7 mouse cellular contexts compared by ENCODE assay signal in the genomic region with DNA sequence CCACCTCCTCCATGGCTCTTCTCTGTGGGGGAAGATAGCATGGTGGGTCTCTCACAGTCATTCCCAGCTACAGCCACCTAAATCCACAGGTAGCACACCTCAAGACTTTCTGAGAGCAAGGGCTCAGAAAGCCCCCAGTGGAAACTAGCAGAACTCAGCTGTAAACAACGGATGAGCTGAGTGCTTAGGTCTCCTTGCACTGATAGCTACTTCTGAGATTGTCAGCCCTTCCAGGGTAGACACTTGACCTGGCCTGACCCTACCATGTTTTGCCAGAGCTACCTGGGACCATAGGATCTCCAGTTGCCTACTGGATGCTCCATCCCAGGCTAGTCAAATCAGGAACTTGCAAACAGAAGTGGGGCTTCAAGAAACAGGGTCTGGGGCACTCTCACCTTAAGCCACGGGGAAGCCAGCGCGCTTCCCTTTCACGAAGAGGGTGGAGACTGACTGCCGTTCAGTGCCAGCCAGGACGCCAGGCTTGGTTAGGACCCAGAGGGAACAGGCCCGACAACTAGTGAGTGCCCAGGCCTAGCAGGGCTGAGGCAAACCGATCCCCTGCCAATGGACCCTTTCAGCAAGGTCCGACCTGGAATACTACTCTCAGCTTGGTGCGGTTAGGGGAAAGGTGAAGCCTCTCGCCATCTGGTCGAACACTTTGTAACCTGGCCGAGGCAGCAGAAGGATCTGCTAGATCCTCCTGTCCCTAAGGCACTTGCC. TPM values are rescaled to one million over a fixed set of nuclear protein-coding genes. Genes with fewer than 3 reads are reported as not detected.
DNase-seq lines count a peak whose midpoint lies in the region; ATAC-seq and TF ChIP-seq lines count a peak whose summit lies in the region.

No protein-coding gene starts in this region.

- 0 out of 2 replicates have a peak, but pooled peaks have one; percentile 9 for ATAC-seq in common myeloid progenitor, adult 5-6 weeks (replicated peaks; ENCODE audit: low read depth, poor library complexity, severe bottlenecking)
- no peak for ATAC-seq in limb, embryonic 15.5 days (ENCODE audit: insufficient number of reproducible peaks, low FRiP score, low TSS enrichment, low read depth)
- no peak for ATAC-seq in neural tube, embryonic 13.5 days (ENCODE audit: low read depth)

- H3K27me3 ChIP-seq in spleen, adult 2 months (ENCODE audit: control insufficient read depth, insufficient read depth, low read length) = no peaks in the 10 kb centered on the region
- no peaks in the 10 kb centered on the region for H3K27me3 ChIP-seq in limb, embryonic 15.5 days
- H3K27me3 ChIP-seq in neural tube, embryonic 13.5 days = no peaks in the 10 kb centered on the region

- no peak for TF ChIP-seq CTCF in spleen, adult 2 months (IDR thresholded peaks at IDR 0.05; ENCODE audit: extremely low read depth, insufficient read depth, insufficient read length, insufficient replicate concordance)

- H3K9ac ChIP-seq in limb, embryonic 15.5 days = peak overlapping the region; percentile 91
- H3K9ac ChIP-seq in neural tube, embryonic 13.5 days = peak overlapping the region; percentile 96

- H3K9me3 ChIP-seq in limb, embryonic 15.5 days = no peaks in the 10 kb centered on the region
- no peaks in the 10 kb centered on the region for H3K9me3 ChIP-seq in neural tube, embryonic 13.5 days

- no peak for TF ChIP-seq POLR2A in spleen, adult 2 months (IDR thresholded peaks at IDR 0.05; ENCODE audit: low read depth, low read length)

- H3K4me1 ChIP-seq in spleen, adult 2 months (ENCODE audit: control insufficient read depth, insufficient read depth, insufficient read length) = peaks cover 12% of the 10 kb centered on the region; the same call in 1 of the 2 replicates
- H3K4me1 ChIP-seq in limb, embryonic 15.5 days = peaks cover 40% of the 10 kb centered on the region
- peaks cover 50% of the 10 kb centered on the region for H3K4me1 ChIP-seq in neural tube, embryonic 13.5 days (replicated peaks)

- H3K4me3 ChIP-seq in spleen, adult 2 months (ENCODE audit: extremely low read depth, insufficient read depth, insufficient read length) = peak overlapping the region; percentile 88
- peak overlapping the region; percentile 89 for H3K4me3 ChIP-seq in limb, embryonic 15.5 days
- peak overlapping the region; percentile 92 for H3K4me3 ChIP-seq in neural tube, embryonic 13.5 days

- intact Hi-C loops in heart, postnatal 10 days (cut with DNase I) = loop anchor here (5.0 kb wide), 1 partner anchor 84 kb away; no protein-coding TSS in a partner anchor

- peak overlapping the region; percentile 77 for H3K4me2 ChIP-seq in limb, embryonic 15.5 days
- peak overlapping the region; percentile 100 for H3K4me2 ChIP-seq in neural tube, embryonic 13.5 days

- WGBS in spleen, adult 2 months = 2% methylated on average over 14 of the region's 14 CpGs
- WGBS in limb, embryonic 15.5 days = under 1% methylated on average over 14 of the region's 14 CpGs
- 1% methylated on average over 14 of the region's 14 CpGs for WGBS in neural tube, embryonic 13.5 days

- DNase-seq in spleen, adult 2 months (ENCODE audit: low read depth in 1 of 2, low spot score in 2 of 2) = no peak
- DNase-seq in spleen, adult 12 weeks (ENCODE audit: low spot score) = no peak
- peak; percentile 42 to 43 for DNase-seq in heart, postnatal 10 days
- no peak for DNase-seq in ovary, adult 18-20 months (ENCODE audit: low spot score)

- peaks cover 27% of the 10 kb centered on the region for H3K36me3 ChIP-seq in spleen, adult 2 months (ENCODE audit: control insufficient read depth, insufficient read depth, low read length)
- peaks cover 46% of the 10 kb centered on the region for H3K36me3 ChIP-seq in limb, embryonic 15.5 days
- peaks cover 43% of the 10 kb centered on the region for H3K36me3 ChIP-seq in neural tube, embryonic 13.5 days

- peak overlapping the region; percentile 90 for H3K27ac ChIP-seq in spleen, adult 2 months (ENCODE audit: insufficient read depth, low read length)
- peak overlapping the region; percentile 98 for H3K27ac ChIP-seq in limb, embryonic 15.5 days
- peak overlapping the region; percentile 99 for H3K27ac ChIP-seq in neural tube, embryonic 13.5 days (replicated peaks)

RNA-seq across cellular contexts. Expression of a gene that starts 1.4 kb away (rescaled TPM):
- polyA plus RNA-seq in spleen, adult 2 months (2012; rRNA removed) = 151 and 179 TPM in 2 replicates
- total RNA-seq in common myeloid progenitor, adult 5-6 weeks (2017) = 46.0 and 62.3 TPM in 2 replicates
- total RNA-seq in heart, postnatal 10 days (2021) = 10 to 100 TPM; 27.4 to 33.8 TPM
- 41.8 and 45.5 TPM in 2 replicates for polyA plus RNA-seq in limb, embryonic 15.5 days (2015; fragmentation: Nextera tagmentation; extraction: Ambion mirVana)
- polyA plus RNA-seq in neural tube, embryonic 13.5 days (2015; fragmentation: Nextera tagmentation; extraction: Ambion mirVana) = 63.8 and 67.4 TPM in 2 replicates

RNA-seq across cellular contexts. Expression of a gene that starts 26.8 kb away (rescaled TPM):
- polyA plus RNA-seq in spleen, adult 2 months (2012; rRNA removed) = 35.0 and 39.4 TPM in 2 replicates
- 43.2 and 57.9 TPM in 2 replicates for total RNA-seq in common myeloid progenitor, adult 5-6 weeks (2017)
- total RNA-seq in heart, postnatal 10 days (2021) = 10 to 100 TPM; 33.1 to 34.8 TPM
- polyA plus RNA-seq in limb, embryonic 15.5 days (2015; fragmentation: Nextera tagmentation; extraction: Ambion mirVana) = 59.0 and 61.9 TPM in 2 replicates
- polyA plus RNA-seq in neural tube, embryonic 13.5 days (2015; fragmentation: Nextera tagmentation; extraction: Ambion mirVana) = 39.8 and 49.0 TPM in 2 replicates

RNA-seq across cellular contexts. Expression of a gene that starts 38.9 kb away (rescaled TPM):
- polyA plus RNA-seq in spleen, adult 2 months (2012; rRNA removed) = 84.9 and 88.9 TPM in 2 replicates
- 66.0 and 88.2 TPM in 2 replicates for total RNA-seq in common myeloid progenitor, adult 5-6 weeks (2017)
- total RNA-seq in heart, postnatal 10 days (2021) = 10 to 100 TPM; 61.7 to 69.1 TPM
- polyA plus RNA-seq in limb, embryonic 15.5 days (2015; fragmentation: Nextera tagmentation; extraction: Ambion mirVana) = 205 and 207 TPM in 2 replicates
- 243 and 255 TPM in 2 replicates for polyA plus RNA-seq in neural tube, embryonic 13.5 days (2015; fragmentation: Nextera tagmentation; extraction: Ambion mirVana)

RNA-seq across cellular contexts. Expression of a gene that starts 39.0 kb away (rescaled TPM):
- polyA plus RNA-seq in spleen, adult 2 months (2012; rRNA removed) = 27.5 and 32.9 TPM in 2 replicates
- total RNA-seq in common myeloid progenitor, adult 5-6 weeks (2017) = 4.8 and 5.6 TPM in 2 replicates
- total RNA-seq in heart, postnatal 10 days (2021) = 10 to 100 TPM; 12.2 to 12.5 TPM
- polyA plus RNA-seq in limb, embryonic 15.5 days (2015; fragmentation: Nextera tagmentation; extraction: Ambion mirVana) = 50.7 TPM in 2 replicates
- polyA plus RNA-seq in neural tube, embryonic 13.5 days (2015; fragmentation: Nextera tagmentation; extraction: Ambion mirVana) = 89.7 and 105 TPM in 2 replicates

Comparison
In these comparisons a context has a peak if more than half of its experiments do, and no peak if none do; other contexts are left out.
1. DNase-seq: peak in heart, postnatal 10 days (2 of 2); none in spleen, adult 2 months (0 of 2), spleen, adult 12 weeks (single experiment) and ovary, adult 18-20 months (single experiment).
2. Peak in every context shown above with its lines, with median percentiles within 50 percentile points of each other: H3K27ac ChIP-seq and H3K4me3 ChIP-seq.